Mouse (Mus musculus): ENCODE results near the gene Tcp11l2.

Tcp11l2 gene

DNA sequence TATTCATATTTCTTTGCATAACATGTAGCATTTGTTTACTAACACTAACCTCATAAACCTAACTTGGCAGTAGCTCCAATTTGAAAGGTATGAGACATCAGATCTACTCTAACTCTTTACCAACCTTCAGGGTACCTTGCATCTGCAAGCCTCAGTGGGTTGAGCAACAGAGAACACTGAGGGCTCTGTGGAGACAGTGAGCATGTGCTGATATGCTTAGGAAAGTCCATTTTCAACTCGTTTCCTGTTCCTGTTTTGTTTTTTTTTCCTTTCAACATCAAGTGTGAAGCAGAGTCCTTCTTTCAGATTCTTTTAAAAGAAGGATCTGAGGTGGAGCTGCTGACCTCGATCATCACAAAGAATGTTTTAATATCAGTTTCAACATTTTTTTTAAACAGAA is 20.3 kb upstream of the Tcp11l2 start:
- DNase-seq (ENCODE audit: low read depth) = peak; percentile 54

- DNase-seq (ENCODE audit: low read depth) = peak; percentile 36
Measured at GRCm38 (mm10) chr10:84558511-84558910, 17.9 kb upstream of the Tcp11l2 start.

DNA sequence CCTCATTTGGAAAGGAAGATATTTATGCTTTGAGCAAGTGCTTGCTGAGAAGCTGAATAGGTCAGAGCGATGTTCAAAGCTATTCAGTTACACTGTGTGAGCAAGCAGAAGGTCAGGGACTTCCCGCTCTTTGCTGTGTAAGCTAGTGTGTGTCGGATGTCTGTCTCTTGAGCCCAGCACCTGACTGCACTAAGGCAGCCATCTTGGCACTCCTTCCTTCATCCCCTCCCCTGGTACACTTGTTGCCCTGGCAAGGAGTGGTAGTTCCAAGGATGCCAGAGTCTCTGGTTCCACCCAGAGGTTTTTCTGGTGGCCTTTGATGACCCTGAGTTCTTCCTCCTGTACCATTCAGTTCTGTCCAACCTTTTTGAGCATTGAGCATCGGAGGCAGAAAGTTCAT is 16.4 kb upstream of the Tcp11l2 start:
- no peak for DNase-seq (ENCODE audit: low read depth)

- DNase-seq (ENCODE audit: low read depth) = no peak
Measured at GRCm38 (mm10) chr10:84562121-84562520, 14.3 kb upstream of the Tcp11l2 start.

DNA sequence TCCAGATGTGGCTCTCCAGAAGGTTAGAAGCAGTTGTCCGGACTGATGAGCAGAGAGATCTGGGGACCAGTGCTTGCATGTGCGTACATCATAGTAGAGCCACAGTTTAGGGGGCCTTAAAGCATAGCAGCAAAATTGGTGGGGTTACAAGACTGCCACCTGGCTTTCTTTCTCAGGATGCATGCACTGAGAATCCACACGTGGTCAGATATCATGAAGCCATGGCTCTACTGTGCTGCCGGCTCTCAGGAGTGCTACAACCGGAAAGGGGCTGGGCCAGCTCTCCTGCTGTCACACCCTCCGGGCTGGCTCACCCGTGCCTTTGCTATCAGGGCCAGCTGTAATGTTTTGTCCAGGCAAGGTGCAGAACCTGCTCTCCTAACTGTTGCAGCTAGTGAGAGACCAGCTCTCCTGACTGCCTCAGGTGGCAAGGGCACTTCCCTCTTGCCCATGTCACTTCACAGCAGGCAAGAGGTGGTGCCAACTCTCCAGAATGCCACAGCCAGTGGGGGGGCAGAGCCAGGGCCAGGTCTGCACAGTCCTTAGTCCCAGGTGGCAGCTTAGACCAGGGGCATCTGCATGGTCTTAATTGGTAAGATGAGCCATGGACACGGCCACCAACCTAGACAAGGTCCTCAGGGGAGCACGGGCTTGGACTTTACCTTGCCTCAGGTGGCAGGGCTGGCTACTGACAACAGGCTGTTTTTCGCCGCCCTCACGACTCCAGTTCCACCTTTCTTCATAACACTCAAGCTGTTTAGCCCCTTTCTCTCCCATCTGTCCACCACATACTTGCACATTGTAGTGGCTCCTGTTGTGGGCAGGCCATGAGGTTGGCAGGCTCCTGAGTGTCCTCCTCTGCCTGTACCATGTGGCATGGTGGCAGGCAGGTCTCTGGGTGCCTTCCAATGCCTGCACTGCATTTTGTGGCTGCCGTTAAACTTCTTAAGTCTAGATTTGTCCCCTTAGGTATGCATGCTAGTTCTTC is 13.6 kb upstream of the Tcp11l2 start:
- peak; percentile 62 for DNase-seq (ENCODE audit: low read depth)

DNA sequence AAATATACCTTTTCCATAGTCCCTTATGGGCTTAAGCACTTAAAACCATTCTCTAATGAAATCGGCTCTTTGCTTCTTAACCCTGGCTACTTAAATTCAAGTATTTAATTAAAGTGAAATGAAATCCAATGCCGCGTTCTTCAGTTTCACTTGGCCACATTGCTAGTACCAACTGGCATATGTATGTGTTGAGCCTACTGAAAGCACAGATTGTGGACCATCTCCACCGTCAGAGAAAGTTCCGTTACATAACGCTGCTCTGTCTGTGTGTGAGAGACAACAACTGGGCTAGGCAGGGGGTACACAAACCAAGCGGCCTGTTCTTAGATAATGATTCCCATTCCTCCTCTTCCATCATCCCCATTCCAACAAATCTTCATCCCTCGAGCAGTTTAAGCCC is 12.0 kb upstream of the Tcp11l2 start:
- DNase-seq (ENCODE audit: low read depth) = no peak

GRCm38 (mm10) chr10:84571052-84571639 is 5.3 kb upstream of the Tcp11l2 start:
- DNase-seq (ENCODE audit: low read depth) = peak; percentile 85

GRCm38 (mm10) chr10:84573671-84574420 is 2.6 kb upstream of the Tcp11l2 start:
- DNase-seq (ENCODE audit: low read depth) = peak; percentile 71

- DNase-seq (ENCODE audit: low read depth) = peak; percentile 97
Measured at GRCm38 (mm10) chr10:84576029-84576394, 414 bp upstream of the Tcp11l2 start.

DNA sequence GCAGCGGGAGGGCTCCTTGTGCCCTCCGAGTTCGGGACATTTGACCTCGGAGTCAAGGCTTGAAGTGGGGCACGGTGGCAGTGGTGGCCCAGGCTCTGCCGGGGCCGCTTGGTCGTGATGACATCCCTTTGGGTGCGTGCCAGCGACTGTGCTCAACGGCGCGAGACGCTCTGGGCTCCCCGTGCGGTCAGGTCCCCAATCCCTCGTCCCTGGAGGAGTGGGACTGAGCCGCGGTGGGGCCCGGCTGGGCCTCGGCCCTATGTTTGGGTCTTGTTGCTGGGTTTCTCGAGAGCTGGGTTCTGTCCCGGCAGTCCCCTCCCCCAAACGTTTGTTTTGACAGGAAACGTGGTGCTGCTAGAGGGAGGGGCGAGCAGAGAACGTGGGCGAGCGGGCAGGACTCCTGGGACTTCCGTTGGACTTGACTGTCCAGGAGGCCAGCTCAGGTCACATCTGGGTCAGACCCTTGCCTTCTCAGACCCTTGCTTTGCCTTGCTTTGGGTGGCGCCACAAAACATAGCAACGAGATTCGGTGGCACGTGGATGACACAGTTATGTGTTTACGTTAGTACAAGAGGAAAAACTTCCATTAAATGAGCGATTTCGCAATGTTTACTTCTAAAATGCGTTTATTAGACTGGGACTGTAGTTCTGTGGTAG is 773 bp downstream of the Tcp11l2 start:
- DNase-seq (ENCODE audit: low read depth) = peak; percentile 87

GRCm38 (mm10) chr10:84578738-84579137 is 2.3 kb downstream of the Tcp11l2 start:
- no peak for DNase-seq (ENCODE audit: low read depth)

DNA sequence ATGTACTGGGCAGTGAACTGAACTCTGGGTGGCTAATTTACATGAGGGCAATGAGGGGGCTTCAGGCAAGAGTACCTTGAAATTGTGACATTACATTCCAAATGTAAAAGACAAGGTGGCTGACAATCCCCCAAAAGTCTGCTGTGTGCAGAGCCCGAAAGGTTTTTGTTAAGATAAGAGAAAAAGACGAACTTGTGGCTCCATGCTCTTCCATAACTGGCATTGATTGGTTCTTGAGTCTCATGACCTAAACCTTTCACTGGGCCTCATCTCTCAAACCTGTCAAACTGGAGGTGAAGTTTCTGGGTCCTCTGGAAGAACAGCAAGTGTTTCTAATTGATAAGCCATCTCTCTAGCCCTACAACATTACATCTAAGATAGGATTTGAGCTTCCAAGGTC is 3.1 kb downstream of the Tcp11l2 start:
- no peak for DNase-seq (ENCODE audit: low read depth)

- DNase-seq (ENCODE audit: low read depth) = peak; percentile 61
Measured at GRCm38 (mm10) chr10:84581191-84581590, 4.8 kb downstream of the Tcp11l2 start.

GRCm38 (mm10) chr10:84582236-84582635 is 5.8 kb downstream of the Tcp11l2 start:
- DNase-seq (ENCODE audit: low read depth) = no peak

- no peak for DNase-seq (ENCODE audit: low read depth)
Measured at GRCm38 (mm10) chr10:84584451-84585293, 8.2 kb downstream of the Tcp11l2 start.

- DNase-seq (ENCODE audit: low read depth) = no peak
Measured at GRCm38 (mm10) chr10:84585294-84585650, 8.8 kb downstream of the Tcp11l2 start.

GRCm38 (mm10) chr10:84590956-84591355 is 14.5 kb downstream of the Tcp11l2 start:
- DNase-seq (ENCODE audit: low read depth) = no peak

DNA sequence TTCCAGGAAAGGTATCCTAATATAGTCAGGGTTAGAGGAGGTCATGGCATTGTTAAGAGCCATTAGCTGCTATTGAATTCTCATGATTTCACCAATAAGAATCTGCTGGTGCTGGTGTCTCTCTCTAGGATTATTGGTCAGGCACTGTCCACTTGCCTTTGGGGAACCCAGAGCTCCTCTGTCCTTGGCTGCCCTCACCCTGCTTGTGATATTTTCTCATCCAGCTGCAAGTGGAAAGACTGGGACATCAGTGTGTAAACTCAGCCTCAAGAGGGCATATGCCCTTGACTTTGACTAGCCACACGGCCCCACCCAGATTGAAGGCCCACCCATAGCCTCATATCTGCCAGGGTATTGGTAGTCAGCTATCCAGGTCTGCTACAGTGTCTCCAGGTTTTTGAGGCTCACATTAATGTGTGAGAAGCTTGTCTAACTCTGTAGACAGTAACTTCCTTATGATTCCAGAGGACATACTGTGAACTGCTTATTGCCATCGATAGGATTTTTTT is 15.3 kb downstream of the Tcp11l2 start:
- no peak for DNase-seq (ENCODE audit: low read depth)

DNA sequence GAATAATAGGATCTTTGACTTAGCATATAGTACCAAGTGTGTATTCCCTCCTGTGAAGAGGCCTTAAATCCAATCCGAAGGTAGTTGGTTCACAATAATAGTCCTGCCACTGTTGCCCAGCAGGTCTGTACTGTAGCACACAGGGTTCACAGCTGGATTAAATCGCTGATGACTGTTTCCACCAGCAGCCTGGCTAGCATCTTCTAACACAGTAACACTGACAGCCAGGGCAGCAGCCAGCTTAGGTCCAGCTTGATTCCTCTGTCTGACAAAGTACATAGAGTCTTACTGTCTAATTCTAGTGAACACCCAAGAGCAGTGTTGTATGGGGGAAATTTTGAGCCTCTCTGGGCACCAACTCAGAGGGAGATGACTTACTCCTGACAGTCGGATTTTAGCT is 16.3 kb downstream of the Tcp11l2 start:
- DNase-seq (ENCODE audit: low read depth) = no peak

- DNase-seq (ENCODE audit: low read depth) = peak; percentile 38
Measured at GRCm38 (mm10) chr10:84597127-84597785, 20.8 kb downstream of the Tcp11l2 start.

- peak; percentile 35 for DNase-seq (ENCODE audit: low read depth)
Measured at GRCm38 (mm10) chr10:84598172-84598571, 21.7 kb downstream of the Tcp11l2 start.
